Mouse (Mus musculus) gastrocnemius, adult 2 months (tissue): ENCODE results near the gene Ran. TPM values are rescaled to one million over a fixed set of nuclear protein-coding genes. Genes with fewer than 3 reads are reported as not detected.
A peak's percentile ranks its signal among the peaks of the same experiment; 100 is the strongest.
"Not testable (repeated sequence)": the region's sequence is repeated elsewhere in the genome, so short reads cannot be mapped to it uniquely, and the experiment has no call there.

Experiments used
- DNase-seq: peaks from one replicate; pipeline ENCODE4 v3.0.0; 2022
- H3K27ac ChIP-seq: fragments of 200-600 bp; 2 replicates; pipeline ENCODE4 v1.8.1; 2022; ENCODE audit warnings: mild to moderate bottlenecking
- H3K4me3 ChIP-seq: fragments of 200-600 bp; 2 replicates; pipeline ENCODE4 v1.8.1; 2022; ENCODE audit warnings: mild to moderate bottlenecking, moderate library complexity
- CTCF ChIP-seq: fragments of 200-600 bp; IDR thresholded peaks from 2 replicates; pipeline ENCODE4 v1.8.1; 2022; ENCODE audit warnings: antibody characterized with exemption, mild to moderate bottlenecking, moderate library complexity
- intact Hi-C: fragments of 180-260 bp; cut with DNase I; formaldehyde crosslinking; loops from one replicate; pipeline ENCODE4 v1.15.1; 2025
- long read RNA-seq, 2 experiments: library from polyadenylated mRNA; stranded (forward); transcript quantifications; one replicate each; pipeline ENCODE4 v2.0.0; 2021
- total RNA-seq, 2 experiments: library from RNA; stranded (reverse); gene quantifications; 2 replicates each; pipeline ENCODE4 v1.2.3; 2021

Ran gene
- total RNA-seq: 10 to 100 TPM; 78.9 to 94.0 TPM
- long read RNA-seq, experiment 1, transcript Ran-201 (7 exons, 2,377 nt): major isoform, 174 of 200 reads
- long read RNA-seq, experiment 1, partial matches to known transcripts: 1 of 200 reads
- long read RNA-seq, experiment 1, other reads (novel, unspliced or antisense): 25 of 200 reads
- long read RNA-seq, experiment 2, transcript Ran-201 (7 exons, 2,377 nt): major isoform, 150 of 178 reads
- long read RNA-seq, experiment 2, partial matches to known transcripts: 3 of 178 reads
- long read RNA-seq, experiment 2, other reads (novel, unspliced or antisense): 23 of 178 reads

GRCm38 (mm10) chr5:129019497-129020299, at the start of gene Ran:
Gene Ran (plus strand): TSS chr5:129020069.
- peak within 1 kb of the TSS; percentile 96 for H3K27ac ChIP-seq
- TF ChIP-seq CTCF: no peak
- peak; percentile 97 for DNase-seq
- intact Hi-C loops: loop anchor here (10.0 kb wide), 1 partner anchor 1405 kb away; no protein-coding TSS in a partner anchor
- peak within 1 kb of the TSS; percentile 89 for H3K4me3 ChIP-seq

GRCm38 (mm10) chr5:128970878-128971277, 49.0 kb upstream of the Ran start:
- no peak for TF ChIP-seq CTCF
- intact Hi-C loops: loop anchor here (10.0 kb wide), 1 partner anchor 446 kb away; no protein-coding TSS in a partner anchor
- H3K4me3 ChIP-seq: no peak overlapping the region
- no peak overlapping the region for H3K27ac ChIP-seq
- no peak for DNase-seq

- no peak overlapping the region for H3K27ac ChIP-seq
- H3K4me3 ChIP-seq: no peak overlapping the region
- DNase-seq: peak; percentile 63
- peak; percentile 74 for TF ChIP-seq CTCF
- intact Hi-C loops: loop anchor here (10.0 kb wide), 1 partner anchor 446 kb away; no protein-coding TSS in a partner anchor
These were observed 48.6 kb upstream of the Ran start for GRCm38 (mm10) chr5:128971298-128971697.

GRCm38 (mm10) chr5:128976266-128976665, 43.6 kb upstream of the Ran start:
- DNase-seq: no peak
- Histone ChIP-seq H3K27ac (no peak overlapping the region), H3K4me3 (no peak overlapping the region)
- intact Hi-C loops: loop anchor here (10.0 kb wide), 1 partner anchor 451 kb away; no protein-coding TSS in a partner anchor
- peak; percentile 41 for TF ChIP-seq CTCF

GRCm38 (mm10) chr5:128977466-128977865, 42.4 kb upstream of the Ran start:
- not testable (repeated sequence) for DNase-seq, H3K4me3 ChIP-seq
- intact Hi-C loops: loop anchor here (10.0 kb wide), 1 partner anchor 453 kb away; no protein-coding TSS in a partner anchor

GRCm38 (mm10) chr5:128978957-128979356, 40.9 kb upstream of the Ran start:
- no peak for DNase-seq
- no peak for TF ChIP-seq CTCF
- intact Hi-C loops: loop anchor here (10.0 kb wide), 1 partner anchor 454 kb away; no protein-coding TSS in a partner anchor
- H3K27ac ChIP-seq: no peak overlapping the region
- H3K4me3 ChIP-seq: no peak overlapping the region

More at GRCm38 (mm10) chr5:128977466-128977865, 42.4 kb upstream of the Ran start:
- not testable (repeated sequence) for H3K27ac ChIP-seq

GRCm38 (mm10) chr5:128980857-128981256, 39.0 kb upstream of the Ran start:
- TF ChIP-seq CTCF: no peak
- intact Hi-C loops: no loop called here
- DNase-seq: no peak

GRCm38 (mm10) chr5:128981607-128982006, 38.3 kb upstream of the Ran start:
- intact Hi-C loops: no loop called here
- Histone ChIP-seq H3K4me3 (no peak overlapping the region), H3K27ac (no peak overlapping the region)
- TF ChIP-seq CTCF: peak; percentile 76
- peak; percentile 77 for DNase-seq

More at GRCm38 (mm10) chr5:128980857-128981256, 39.0 kb upstream of the Ran start:
- Histone ChIP-seq H3K4me3 (no peak overlapping the region), H3K27ac (no peak overlapping the region)

- intact Hi-C loops: no loop called here
- H3K27ac ChIP-seq: no peak overlapping the region
- no peak for TF ChIP-seq CTCF
- no peak overlapping the region for H3K4me3 ChIP-seq
- no peak for DNase-seq
These were observed 35.3 kb upstream of the Ran start for GRCm38 (mm10) chr5:128984536-128984935.

GRCm38 (mm10) chr5:128985946-128986345, 33.9 kb upstream of the Ran start:
- H3K27ac ChIP-seq: no peak overlapping the region
- intact Hi-C loops: no loop called here
- no peak for DNase-seq
- TF ChIP-seq CTCF: no peak
- H3K4me3 ChIP-seq: no peak overlapping the region

GRCm38 (mm10) chr5:128987141-128987954, 32.5 kb upstream of the Ran start:
- Histone ChIP-seq H3K27ac (no peak overlapping the region), H3K4me3 (no peak overlapping the region)
- no peak for DNase-seq
- intact Hi-C loops: no loop called here
- no peak for TF ChIP-seq CTCF
